Mouse (Mus musculus) small intestine, adult 2 months (tissue): ENCODE results near the gene Hs6st3. TPM values are rescaled to one million over a fixed set of nuclear protein-coding genes. Genes with fewer than 3 reads are reported as not detected.
A peak's percentile ranks its signal among the peaks of the same experiment; 100 is the strongest.

Source experiments
- H3K27ac ChIP-seq: fragments of 200-500 bp; 2 replicates; pipeline ENCODE4 v1.5.1; 2012; ENCODE audit warnings: low read depth, low read length, control low read depth, inconsistent platforms; ENCODE audit not compliant: insufficient read depth
- H3K27me3 ChIP-seq: fragments of 200-500 bp; 2 replicates; pipeline ENCODE4 v1.6.1; 2012; ENCODE audit warnings: mild to moderate bottlenecking, moderate library complexity, low read length, inconsistent platforms; ENCODE audit not compliant: control insufficient read depth, insufficient read depth
- H3K36me3 ChIP-seq: fragments of 200-500 bp; 2 replicates; pipeline ENCODE4 v1.6.1; 2012; ENCODE audit warnings: mild to moderate bottlenecking, low read length, control low read depth, inconsistent platforms; ENCODE audit not compliant: control insufficient read depth, insufficient read depth
- H3K4me1 ChIP-seq: fragments of 200-500 bp; 2 replicates; pipeline ENCODE4 v1.6.1; 2012; ENCODE audit warnings: low read length, inconsistent platforms, mixed read lengths; ENCODE audit not compliant: control insufficient read depth, insufficient read depth, insufficient read length
- H3K4me3 ChIP-seq: fragments of 200-500 bp; 2 replicates; pipeline ENCODE4 v1.5.1; 2012; ENCODE audit warnings: low read depth, mild to moderate bottlenecking, control low read depth, inconsistent platforms, low read length, moderate library complexity
- CTCF ChIP-seq: fragments of 200-500 bp; IDR thresholded peaks from 2 replicates; pipeline ENCODE4 v1.5.1; 2012; ENCODE audit warnings: low read depth, mild to moderate bottlenecking, control low read depth, inconsistent platforms, low read length, moderate library complexity, mixed read lengths; ENCODE audit not compliant: insufficient replicate concordance, insufficient read length; ENCODE audit errors: extremely low read depth
- POLR2A ChIP-seq: fragments of 200-500 bp; IDR thresholded peaks from 2 replicates; pipeline ENCODE4 v1.6.1; 2012; ENCODE audit warnings: low read depth, mild to moderate bottlenecking, control low read depth, inconsistent platforms, low read length, moderate library complexity
- WGBS: fragments of 180-500 bp; shearing (Covaris S2); methylation state at CpG from one replicate; pipeline ENCODE4 v1.1.7; 2018; 5-methylcytosine and 5-hydroxymethylcytosine counted together
- polyA plus RNA-seq: library from polyadenylated mRNA; depleted of rRNA; stranded (reverse); fragments of >200 nt; gene quantifications from 2 replicates; pipeline ENCODE4 v1.2.3, GENCODE M21; 2012; rRNA removed

Hs6st3 gene
- polyA plus RNA-seq = 0.10 TPM in 1 of 2 replicates, not detected in the other

GRCm38 (mm10) chr14:119137906-119138785 is at the start of gene Hs6st3:
Gene Hs6st3 (plus strand): TSS chr14:119138341.
- TF ChIP-seq POLR2A (no peak), CTCF (no peak)
- WGBS = 2% methylated on average over 100 of the region's 100 CpGs
- H3K4me3 ChIP-seq = peak within 1 kb of the TSS; percentile 44
- H3K4me1 ChIP-seq = no peaks in the 10 kb centered on the region; the same call in 1 of the 2 replicates
- H3K36me3 ChIP-seq = no peaks in the 10 kb centered on the region
- peaks cover 25% of the 10 kb centered on the region for H3K27me3 ChIP-seq
- H3K27ac ChIP-seq = no peak within 1 kb of the TSS

- no peak for TF ChIP-seq CTCF
- no peak for TF ChIP-seq POLR2A
- Histone ChIP-seq H3K36me3 (no peaks in the 10 kb centered on the region), H3K27me3 (no peaks in the 10 kb centered on the region), H3K4me1 (no peaks in the 10 kb centered on the region), H3K4me3 (peak within 1 kb of the TSS; percentile 57), H3K27ac (no peak within 1 kb of the TSS)
- WGBS = 3% methylated on average over 71 of the region's 72 CpGs
These were observed 39.1 kb upstream of the Hs6st3 start, which contains the start of gene Uggt2 for GRCm38 (mm10) chr14:119098851-119099569. Gene Uggt2 (minus strand): TSS chr14:119099430.

GRCm38 (mm10) chr14:119099570-119099891 is 38.6 kb upstream of the Hs6st3 start:
- TF ChIP-seq CTCF (no peak), POLR2A (no peak)
- Histone ChIP-seq H3K27ac (no peak overlapping the region), H3K36me3 (no peaks in the 10 kb centered on the region), H3K4me1 (no peaks in the 10 kb centered on the region), H3K27me3 (no peaks in the 10 kb centered on the region), H3K4me3 (peak overlapping the region; percentile 57)
- 14% methylated on average over 13 of the region's 13 CpGs for WGBS

GRCm38 (mm10) chr14:119107591-119107990 is 30.6 kb upstream of the Hs6st3 start:
- no peak for TF ChIP-seq CTCF
- no peak for TF ChIP-seq POLR2A
- 88% methylated on average over 8 of the region's 8 CpGs for whole genome bisulfite sequencing

DNA sequence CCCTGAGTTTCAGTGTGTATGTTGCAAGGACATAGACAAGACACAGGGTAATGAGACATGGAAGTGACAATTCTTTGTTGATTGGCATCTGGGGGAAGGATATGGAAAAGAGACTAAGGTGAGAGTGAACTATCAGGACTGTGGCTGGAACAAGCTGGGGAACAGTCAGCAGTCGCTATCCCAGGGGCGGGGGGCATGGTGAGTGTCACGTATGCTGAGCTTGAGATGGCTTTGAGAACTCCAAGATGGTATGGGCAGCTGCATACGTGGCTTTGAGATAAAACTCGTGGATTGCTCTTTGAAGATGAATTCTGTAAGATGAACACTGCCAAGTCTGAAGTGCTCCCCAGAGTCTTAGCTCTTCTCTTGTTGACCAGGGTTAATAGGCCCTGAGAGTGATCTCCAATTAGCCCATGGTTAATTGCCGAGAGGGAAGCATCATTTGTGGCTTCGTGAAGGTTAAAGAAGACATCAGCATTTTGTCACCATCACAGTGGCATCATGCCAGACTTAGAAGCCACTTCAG is 29.3 kb upstream of the Hs6st3 start:
- no peaks in the 10 kb centered on the region for H3K4me1 ChIP-seq
- H3K27me3 ChIP-seq = no peaks in the 10 kb centered on the region
- no peaks in the 10 kb centered on the region for H3K36me3 ChIP-seq
- TF ChIP-seq POLR2A = no peak
- TF ChIP-seq CTCF = no peak
- no peak overlapping the region for H3K27ac ChIP-seq
- WGBS = 71% methylated on average over 7 of the region's 7 CpGs
- no peak overlapping the region for H3K4me3 ChIP-seq

More at GRCm38 (mm10) chr14:119107591-119107990, 30.6 kb upstream of the Hs6st3 start:
- H3K27ac ChIP-seq = no peak overlapping the region
- H3K36me3 ChIP-seq = no peaks in the 10 kb centered on the region
- H3K4me3 ChIP-seq = no peak overlapping the region
- H3K4me1 ChIP-seq = no peaks in the 10 kb centered on the region
- H3K27me3 ChIP-seq = no peaks in the 10 kb centered on the region

DNA sequence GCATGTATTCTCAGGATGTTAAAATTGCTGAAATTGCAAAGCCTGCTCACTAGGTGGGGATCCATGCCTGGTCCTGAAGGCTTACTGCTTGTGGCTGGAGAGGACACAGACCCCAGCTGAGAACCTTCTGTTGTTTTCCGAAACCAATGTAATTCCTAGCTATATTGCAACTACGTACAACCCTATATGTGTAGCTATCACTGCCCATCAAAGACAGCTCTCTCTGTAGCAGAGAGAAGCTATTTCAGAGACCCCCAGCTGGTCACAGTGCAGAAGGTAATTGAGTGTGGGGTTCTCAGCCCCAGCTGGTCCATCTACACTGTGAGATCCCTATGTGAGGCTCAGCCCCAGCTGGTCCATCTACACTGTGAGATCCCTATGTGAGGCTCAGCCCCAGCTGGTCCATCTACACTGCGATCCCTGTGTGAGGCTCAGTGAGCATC is 28.3 kb upstream of the Hs6st3 start:
- WGBS = 88% methylated on average over 3 of the region's 3 CpGs
- TF ChIP-seq POLR2A (no peak), CTCF (no peak)
- no peak overlapping the region for H3K27ac ChIP-seq

More for the DNA sequence above, 28.3 kb upstream of the Hs6st3 start:
- Histone ChIP-seq H3K27me3 (no peaks in the 10 kb centered on the region), H3K36me3 (no peaks in the 10 kb centered on the region), H3K4me1 (no peaks in the 10 kb centered on the region), H3K4me3 (no peak overlapping the region)
